Mouse (Mus musculus) ES-Bruce4 (cell line): ENCODE measurements at regions not wholly inside any gene's neighbourhood (a gene's known extent, or its start where the extent isn't known, plus 50 kb on each side); places are given as distances from the start of the nearest gene placed in this dataset.

ENCODE experiments used
- H3K27ac ChIP-seq: 2 replicates; pipeline ENCODE4 v1.5.1; 2012; ENCODE audit warnings: low read length, inconsistent platforms; ENCODE audit not compliant: insufficient read depth
- H3K27me3 ChIP-seq: 2 replicates; pipeline ENCODE4 v1.6.1; 2012; ENCODE audit warnings: mild to moderate bottlenecking, low read length, inconsistent platforms; ENCODE audit not compliant: control insufficient read depth, poor library complexity, insufficient read depth, severe bottlenecking
- H3K36me3 ChIP-seq: 2 replicates; pipeline ENCODE4 v1.6.1; 2012; ENCODE audit warnings: inconsistent platforms, mild to moderate bottlenecking, low read length, moderate library complexity; ENCODE audit not compliant: control insufficient read depth, poor library complexity, insufficient read depth, severe bottlenecking
- H3K4me1 ChIP-seq: one replicate; pipeline ENCODE4 v1.8.1; 2011; ENCODE audit warnings: low read length; ENCODE audit not compliant: control insufficient read depth, insufficient read depth
- H3K4me3 ChIP-seq: 2 replicates; pipeline ENCODE4 v1.5.1; 2011; ENCODE audit warnings: low read depth, mild to moderate bottlenecking, low read length
- H3K9ac ChIP-seq: 2 replicates; pipeline ENCODE4 v1.6.1; 2012; ENCODE audit warnings: low read depth, mild to moderate bottlenecking, inconsistent platforms; ENCODE audit not compliant: poor library complexity, severe bottlenecking
- H3K9me3 ChIP-seq: replicated peaks from 2 replicates; pipeline ENCODE4 v1.6.1; 2012; ENCODE audit warnings: mild to moderate bottlenecking, low read length, inconsistent platforms; ENCODE audit not compliant: control insufficient read depth, poor library complexity, insufficient read depth, severe bottlenecking
- CTCF ChIP-seq: IDR thresholded peaks from one replicate; pipeline ENCODE4 v1.8.1; 2011; ENCODE audit warnings: low read depth, low read length
- EP300 ChIP-seq: IDR thresholded peaks from 2 replicates; pipeline ENCODE4 v1.6.1; 2011; ENCODE audit warnings: low read depth, low read length; ENCODE audit not compliant: insufficient read depth
- POLR2A ChIP-seq: IDR thresholded peaks from one replicate; pipeline ENCODE4 v1.8.1; 2011; ENCODE audit warnings: low read length; ENCODE audit not compliant: insufficient read depth

- TF ChIP-seq EP300, result no peak
- Histone ChIP-seq H3K4me3 (no peak overlapping the region), H3K36me3 (no peaks in the 10 kb centered on the region), H3K9ac (no peak overlapping the region), H3K9me3 (no peaks in the 10 kb centered on the region), H3K27ac (no peak overlapping the region), H3K27me3 (no peaks in the 10 kb centered on the region), H3K4me1 (no peaks in the 10 kb centered on the region)
Measured at GRCm38 (mm10) chr7:129832830-129833229, 241.2 kb downstream of the Wdr11 start.

- no peak overlapping the region for H3K4me3 ChIP-seq
- no peak overlapping the region for H3K9ac ChIP-seq
- no peaks in the 10 kb centered on the region for H3K9me3 ChIP-seq
- no peak overlapping the region for H3K27ac ChIP-seq
- no peaks in the 10 kb centered on the region for H3K36me3 ChIP-seq
- TF ChIP-seq EP300 (no peak), CTCF (no peak), POLR2A (no peak)
- H3K27me3 ChIP-seq, result no peaks in the 10 kb centered on the region
- no peaks in the 10 kb centered on the region for H3K4me1 ChIP-seq
Measured at GRCm38 (mm10) chr7:129842303-129843122, 250.8 kb downstream of the Wdr11 start.

GRCm38 (mm10) chr7:129847136-129847535, 255.5 kb downstream of the Wdr11 start:
- Histone ChIP-seq H3K9ac (no peak overlapping the region), H3K36me3 (no peaks in the 10 kb centered on the region), H3K27ac (no peak overlapping the region), H3K4me1 (no peaks in the 10 kb centered on the region), H3K9me3 (no peaks in the 10 kb centered on the region), H3K4me3 (no peak overlapping the region), H3K27me3 (no peaks in the 10 kb centered on the region)
- TF ChIP-seq CTCF (no peak), EP300 (no peak), POLR2A (no peak)

- no peaks in the 10 kb centered on the region for H3K4me1 ChIP-seq
- H3K4me3 ChIP-seq, result no peak overlapping the region
- H3K9me3 ChIP-seq, result no peaks in the 10 kb centered on the region
- no peak for TF ChIP-seq EP300
- TF ChIP-seq POLR2A, result no peak
- H3K36me3 ChIP-seq, result no peaks in the 10 kb centered on the region
- no peaks in the 10 kb centered on the region for H3K27me3 ChIP-seq
- no peak overlapping the region for H3K9ac ChIP-seq
- H3K27ac ChIP-seq, result no peak overlapping the region
Measured at GRCm38 (mm10) chr7:129853596-129853995, 261.9 kb downstream of the Wdr11 start.

- H3K4me3 ChIP-seq, result no peak overlapping the region
- no peak overlapping the region for H3K9ac ChIP-seq
- H3K9me3 ChIP-seq, result no peaks in the 10 kb centered on the region
- no peaks in the 10 kb centered on the region for H3K27me3 ChIP-seq
- H3K36me3 ChIP-seq, result no peaks in the 10 kb centered on the region
- H3K27ac ChIP-seq, result no peak overlapping the region
- H3K4me1 ChIP-seq, result no peaks in the 10 kb centered on the region
- TF ChIP-seq EP300 (no peak), CTCF (no peak), POLR2A (no peak)
Measured at GRCm38 (mm10) chr7:129854942-129855341, 263.3 kb downstream of the Wdr11 start.

GRCm38 (mm10) chr7:129862966-129863365, 271.3 kb downstream of the Wdr11 start:
- no peak for TF ChIP-seq EP300
- TF ChIP-seq POLR2A, result no peak
- no peak for TF ChIP-seq CTCF
- no peak overlapping the region for H3K9ac ChIP-seq
- H3K27ac ChIP-seq, result no peak overlapping the region
- no peaks in the 10 kb centered on the region for H3K36me3 ChIP-seq
- no peaks in the 10 kb centered on the region for H3K4me1 ChIP-seq
- no peak overlapping the region for H3K4me3 ChIP-seq
- no peaks in the 10 kb centered on the region for H3K27me3 ChIP-seq
- no peaks in the 10 kb centered on the region for H3K9me3 ChIP-seq
